Mouse (Mus musculus) liver, embryonic 14.5 days (tissue): ENCODE measurements at regions not wholly inside any gene's neighbourhood (a gene's known extent, or its start where the extent isn't known, plus 50 kb on each side); places are given as distances from the start of the nearest gene placed in this dataset.

Source experiments
- CTCF ChIP-seq: IDR thresholded peaks from 2 replicates; pipeline ENCODE4 v1.5.1; 2016; ENCODE audit warnings: antibody characterized with exemption, low read depth, control low read depth
- EP300 ChIP-seq: IDR thresholded peaks from 2 replicates; pipeline ENCODE4 v1.6.1; 2016; ENCODE audit warnings: antibody characterized with exemption, low read depth

- TF ChIP-seq CTCF (no peak), EP300 (no peak)
These were observed 573.8 kb upstream of the Mef2c start for GRCm38 (mm10) chr13:82930010-82930409.
